Mouse (Mus musculus): ENCODE measurements at regions not wholly inside any gene's neighbourhood (a gene's known extent, or its start where the extent isn't known, plus 50 kb on each side); places are given as distances from the start of the nearest gene placed in this dataset.

DNA sequence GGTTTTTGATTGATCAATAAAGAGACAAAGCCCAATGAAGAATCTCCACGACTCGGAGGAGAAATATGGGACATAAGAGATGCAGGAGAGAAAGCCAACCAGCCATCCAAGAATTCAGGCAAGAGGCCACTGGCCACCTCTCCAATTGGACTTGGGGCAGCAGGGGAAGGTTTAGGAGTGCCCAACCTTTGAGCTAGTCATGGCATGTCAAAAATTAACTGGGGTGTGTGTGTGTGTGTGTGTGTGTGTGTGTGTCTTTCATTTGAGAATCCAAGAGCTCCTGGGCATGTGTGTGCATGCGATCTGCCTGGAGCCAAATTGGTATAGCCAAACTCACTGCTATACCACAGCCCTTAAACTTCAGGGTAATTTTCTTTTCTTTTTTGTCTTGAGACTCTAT lies 51.6 kb upstream of the Cecr2 start:
- TF ChIP-seq POLR2AphosphoS2 (IDR thresholded peaks at IDR 0.05; ENCODE audit: low read depth, low read length): no peak
- TF ChIP-seq NELFE (IDR thresholded peaks at IDR 0.05; ENCODE audit: low read depth, low read length): no peak
- TF ChIP-seq EP300 (IDR thresholded peaks at IDR 0.05; ENCODE audit: low read length): no peak
- no peak for TF ChIP-seq CTCF (conservative IDR thresholded peaks at IDR 0.05 in 1 of 2, IDR thresholded peaks at IDR 0.05 in 1 of 2; ENCODE audit: low read depth in 2 of 2, low read length in 2 of 2)
- no peak for TF ChIP-seq ZNF384 (IDR thresholded peaks at IDR 0.05; ENCODE audit: low read depth, low read length)

All from CH12.LX (cell line).